Mouse (Mus musculus) layer of hippocampus, postnatal 25 days (tissue): Measurements from ENCODE around the gene Ctnna3. TPM values are rescaled to one million over a fixed set of nuclear protein-coding genes. Genes with fewer than 3 reads are reported as not detected.

Source experiments
- DNase-seq, 2 experiments: peaks; one replicate each; pipeline ENCODE4 v3.0.0; 2022; ENCODE audit warnings: mixed read lengths in 2 of 2, low spot score in 1 of 2; ENCODE audit errors: extremely low spot score in 1 of 2
- total RNA-seq, 2 experiments: library from RNA; stranded (reverse); gene quantifications; 2 replicates each; pipeline ENCODE4 v1.2.3; 2021

Gene Ctnna3
- total RNA-seq, 2 experiments from 2014 or later: 1.5 to 1.7 TPM

DNA sequence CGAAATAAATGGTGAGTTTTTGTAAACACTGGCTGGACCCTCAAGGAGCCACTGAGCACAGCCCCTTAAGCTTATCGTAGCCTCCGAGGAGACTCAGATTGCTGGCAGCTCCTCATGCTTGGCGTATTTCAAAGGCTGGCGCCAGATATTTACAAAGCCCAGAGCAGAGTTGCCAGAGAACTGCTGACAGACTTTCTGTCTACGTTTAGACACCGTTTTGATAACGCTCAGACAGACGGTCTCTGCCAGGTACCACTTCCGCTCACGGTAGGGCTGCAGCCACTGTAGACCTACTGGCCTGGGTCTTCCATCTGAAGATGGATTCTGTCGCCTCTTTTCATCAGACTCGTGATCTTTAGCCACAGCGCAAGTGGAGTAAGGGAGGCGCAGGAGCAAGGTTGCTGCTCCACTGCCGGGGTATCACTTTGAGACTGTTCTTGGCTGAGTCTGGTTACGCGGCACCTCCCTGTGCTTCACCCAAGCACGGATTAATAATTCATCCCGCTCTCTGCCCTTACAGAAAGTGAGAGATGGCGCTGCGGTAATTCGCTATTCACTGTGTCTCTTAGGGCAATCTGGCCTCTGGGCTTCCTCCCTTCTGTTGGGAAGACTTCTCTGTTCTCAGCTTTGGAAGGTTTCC lies 456.7 kb downstream of the Ctnna3 start:
- DNase-seq: peak in 1 of 2 experiments; percentile 3

DNA sequence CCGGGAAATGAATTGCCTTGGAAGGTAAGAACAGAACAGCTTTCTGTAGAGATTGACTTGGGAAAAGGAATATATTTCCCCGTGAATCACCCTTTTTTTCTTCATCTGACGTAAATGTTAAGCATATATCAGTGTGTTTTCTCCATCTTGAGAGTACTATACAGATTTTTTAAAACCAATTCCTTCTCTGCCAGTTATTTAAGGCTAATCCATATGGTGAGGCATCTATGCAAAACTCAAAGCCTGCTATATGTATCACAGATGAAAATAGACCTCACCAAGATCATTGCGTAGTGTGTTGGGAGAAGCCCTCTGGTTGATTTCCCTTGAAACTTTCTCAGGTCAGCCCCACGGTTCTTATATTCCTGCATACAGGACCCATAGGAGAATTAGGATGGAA lies 464.7 kb downstream of the Ctnna3 start:
- DNase-seq: no peak

DNA sequence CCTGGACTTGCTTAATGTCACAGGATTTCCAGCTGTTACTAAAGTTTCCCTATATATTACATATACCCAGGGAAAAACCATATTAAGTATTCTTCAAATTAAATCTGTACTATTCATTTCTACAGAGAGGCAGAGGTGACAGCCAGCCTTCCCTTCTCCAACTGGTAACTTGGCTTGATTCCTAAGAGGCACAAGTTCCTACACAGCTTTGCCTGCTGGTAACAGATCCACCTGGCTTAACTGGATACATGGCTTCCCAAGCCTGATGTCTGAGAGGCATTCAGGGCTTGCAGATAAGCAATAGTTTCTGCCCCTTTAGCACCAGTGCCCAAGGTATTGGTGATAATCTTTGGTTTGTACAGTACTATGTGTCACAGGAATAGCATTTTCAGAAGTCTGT lies 470.0 kb downstream of the Ctnna3 start:
- DNase-seq: no peak

DNA sequence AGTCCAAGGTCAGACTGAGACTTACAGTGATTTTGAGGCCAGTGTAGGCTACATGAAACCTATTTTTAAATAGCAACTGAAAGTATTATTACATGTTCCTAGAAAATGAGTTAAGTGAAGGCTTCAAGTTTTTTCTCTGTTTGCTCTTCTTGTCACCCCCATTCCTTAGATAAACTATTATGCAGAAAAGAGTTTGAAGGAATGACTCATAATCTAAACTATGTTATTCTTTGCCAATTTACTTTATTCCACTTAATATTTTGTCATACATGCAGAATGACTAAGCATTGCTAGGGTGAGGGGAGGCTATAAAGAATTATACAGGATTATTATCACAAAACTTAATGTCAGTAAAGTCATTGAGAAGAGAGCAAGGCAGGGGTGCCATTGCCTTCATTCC lies 479.0 kb downstream of the Ctnna3 start:
- DNase-seq: no peak

DNA sequence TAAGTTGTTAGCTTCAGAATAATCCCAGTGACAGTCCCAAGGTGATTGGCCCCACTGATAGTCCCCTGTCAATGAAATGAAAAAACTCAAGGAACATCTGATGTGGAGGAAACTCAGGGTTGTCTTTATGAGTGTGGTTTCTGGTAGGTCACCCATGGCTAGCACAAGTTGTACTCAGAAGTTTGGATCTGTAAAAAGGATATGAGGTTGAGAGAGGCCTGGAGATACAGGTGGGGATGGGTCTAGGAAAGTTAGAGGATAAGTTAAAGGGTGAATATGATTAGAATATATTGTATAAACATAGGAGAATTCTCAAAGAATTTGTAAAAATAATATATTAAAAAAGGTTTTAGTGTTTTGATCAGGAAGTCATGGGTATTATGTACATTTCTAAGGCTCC lies 497.4 kb downstream of the Ctnna3 start, which contains the start of gene Gm10118:
Gene Gm10118 (minus strand): TSS at position 101 of the 400 bp plus-strand sequence.
- no peak for DNase-seq

DNA sequence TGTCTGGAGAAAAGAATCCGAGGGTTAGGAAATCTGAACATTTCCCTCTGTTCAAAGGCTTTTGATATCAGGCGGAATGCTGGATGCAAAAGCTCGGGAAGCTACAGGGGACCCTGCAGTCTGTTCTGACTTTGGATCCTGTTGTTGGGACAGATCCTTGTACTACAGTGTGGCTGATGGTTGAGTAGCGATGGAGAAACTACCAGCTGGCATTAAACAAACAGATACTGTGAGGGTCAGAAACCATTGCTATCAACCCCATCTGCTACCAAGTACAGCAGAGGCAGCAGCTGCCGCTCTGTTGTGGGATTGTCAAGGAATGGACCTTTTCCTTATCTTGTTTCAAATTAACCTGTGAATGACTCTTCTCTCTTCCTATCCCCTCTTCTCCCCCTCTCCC lies 504.0 kb downstream of the Ctnna3 start:
- DNase-seq: no peak

DNA sequence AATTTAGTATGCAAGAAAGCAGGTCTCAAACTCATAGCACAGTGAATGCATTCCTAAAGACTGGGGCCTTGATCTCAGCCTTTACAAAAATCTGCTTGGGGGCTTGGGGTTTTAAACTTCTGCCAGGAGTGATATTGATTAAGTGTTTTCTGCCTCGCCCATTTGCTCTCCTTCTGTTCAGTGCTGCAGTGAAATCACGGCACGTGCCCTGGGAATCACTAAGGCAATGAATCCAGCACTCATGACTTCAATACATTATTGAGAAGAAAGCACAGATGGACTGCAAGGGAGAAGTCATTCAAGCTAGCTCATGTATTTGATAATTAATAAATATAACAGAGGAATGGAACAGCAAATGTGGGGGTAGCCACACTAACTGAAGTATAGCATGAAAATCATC lies 515.6 kb downstream of the Ctnna3 start:
- DNase-seq: no peak

DNA sequence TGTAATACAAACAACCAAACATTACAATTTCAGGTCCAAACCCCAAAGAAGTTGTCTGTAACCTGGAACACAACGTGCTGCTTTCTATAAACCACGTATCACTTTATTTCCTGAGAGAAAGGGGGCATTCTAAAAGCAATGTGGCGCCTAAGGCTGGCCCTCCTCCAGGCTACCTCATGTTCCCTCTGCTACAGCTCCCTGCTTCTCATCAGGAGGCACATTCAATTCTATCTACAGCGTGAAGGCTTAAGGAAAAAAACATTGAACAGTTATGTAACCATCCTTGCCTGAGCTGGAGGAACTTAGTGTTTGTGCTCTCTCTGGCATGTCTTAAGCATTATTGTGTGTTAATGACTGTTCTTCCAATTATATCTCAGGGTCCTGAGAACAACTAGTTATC lies 517.4 kb downstream of the Ctnna3 start:
- DNase-seq: no peak

DNA sequence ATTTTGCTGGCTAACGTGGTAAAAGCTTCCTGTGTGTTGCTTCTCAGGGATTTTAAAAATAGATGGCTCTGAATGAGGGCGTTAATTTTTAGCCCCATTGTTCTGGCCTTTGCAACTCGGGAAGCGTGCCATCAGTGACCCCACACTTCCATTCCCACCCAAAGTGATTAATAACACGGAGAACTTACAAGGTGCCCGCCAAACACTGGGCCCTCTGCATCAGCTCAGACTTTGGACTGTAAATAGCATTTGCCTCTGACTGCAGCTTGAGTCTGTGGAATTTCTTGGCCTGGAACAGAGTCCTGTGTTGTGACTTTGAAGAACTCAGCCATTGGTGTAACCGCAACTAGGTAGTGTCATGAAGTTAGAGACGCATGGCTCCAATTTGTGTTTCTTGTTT lies 521.0 kb downstream of the Ctnna3 start:
- no peak for DNase-seq

DNA sequence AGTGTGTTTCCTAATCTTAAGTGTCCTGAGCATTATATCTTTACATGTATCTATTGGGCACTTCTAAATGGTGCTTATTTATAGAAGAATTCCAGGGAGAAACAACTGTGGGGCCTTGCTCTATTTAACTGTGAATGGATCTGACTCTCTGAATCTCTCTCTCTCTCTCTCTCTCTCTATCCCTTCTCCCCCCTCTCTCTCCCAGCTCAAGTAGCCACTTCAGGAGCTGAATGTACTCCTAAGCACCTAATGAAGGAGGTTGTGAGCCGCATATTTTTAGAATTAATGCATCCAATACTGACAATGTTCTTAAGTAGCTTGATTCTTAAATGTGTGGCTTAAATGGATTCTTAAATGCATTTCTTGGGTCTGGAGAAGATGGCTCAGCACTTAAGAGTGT lies 521.6 kb downstream of the Ctnna3 start:
- DNase-seq: no peak

DNA sequence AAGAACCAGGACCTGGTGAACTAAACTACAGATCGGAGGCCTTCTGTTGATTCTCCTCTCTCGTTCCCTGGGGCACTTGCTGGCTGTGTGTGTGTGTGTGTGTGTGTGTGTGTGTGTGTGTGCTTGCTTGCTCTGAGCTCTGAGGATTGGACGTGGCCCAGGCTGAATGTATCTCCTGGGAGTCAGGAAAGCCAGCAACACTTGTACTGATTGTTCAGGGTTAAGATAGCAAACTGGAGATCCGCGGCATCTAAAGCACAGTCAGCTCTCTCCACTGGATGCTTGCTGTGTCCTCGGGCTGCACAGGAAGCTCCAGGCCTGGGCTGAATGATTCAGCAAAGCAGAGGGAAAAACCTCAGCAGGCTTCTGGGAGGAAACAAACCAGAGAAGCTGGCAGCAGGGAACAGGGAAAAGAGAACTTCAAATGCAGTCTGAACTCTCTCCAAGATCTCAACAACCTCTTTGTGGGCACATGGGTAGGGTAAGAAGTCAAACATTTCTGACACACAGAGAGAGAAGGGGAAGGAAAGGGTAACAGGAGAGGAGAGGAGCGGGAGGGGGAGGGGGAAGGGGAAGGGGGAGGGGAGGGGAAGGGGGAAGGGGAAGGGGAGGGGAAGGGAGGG lies 524.5 kb downstream of the Ctnna3 start:
- DNase-seq: peak in 1 of 2 experiments; percentile 14

DNA sequence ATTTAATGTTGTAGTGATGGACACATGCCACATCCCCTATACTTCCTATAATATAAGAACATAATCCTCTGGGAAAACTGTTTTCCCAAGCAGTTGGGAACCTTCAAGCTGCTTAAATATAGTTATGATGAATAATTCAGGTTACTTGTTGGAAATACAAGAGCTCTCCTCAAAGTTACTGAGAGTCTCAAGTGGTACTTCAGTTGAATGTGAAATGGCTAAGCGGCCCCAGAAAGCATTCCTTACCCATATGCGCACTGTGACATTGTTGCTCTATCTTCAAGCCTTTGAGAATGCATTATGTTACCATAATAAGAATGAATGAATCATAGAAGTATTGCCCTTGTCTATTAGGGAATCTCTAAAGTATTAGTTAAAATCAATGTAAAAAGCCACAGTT lies 542.4 kb downstream of the Ctnna3 start:
- DNase-seq: no peak

DNA sequence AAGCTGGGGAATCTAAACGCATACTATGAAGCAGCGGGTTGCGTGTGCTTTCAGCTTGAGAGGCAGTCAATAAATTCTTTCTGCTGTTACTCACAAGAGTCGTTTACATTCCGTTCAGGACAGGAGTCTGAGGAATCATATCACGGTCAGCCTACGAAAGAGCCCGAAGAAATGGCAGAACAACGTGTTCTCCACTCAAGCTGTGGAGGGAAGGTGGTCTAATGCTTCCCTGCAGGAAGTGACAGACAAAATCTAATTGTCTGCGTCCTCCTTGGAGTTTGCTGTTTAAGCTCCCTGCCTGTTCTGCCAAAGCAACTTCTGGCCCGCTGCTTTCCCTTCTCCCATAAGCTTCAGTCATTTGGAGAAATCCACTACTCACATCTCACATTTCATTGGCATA lies 548.2 kb downstream of the Ctnna3 start:
- DNase-seq: no peak

DNA sequence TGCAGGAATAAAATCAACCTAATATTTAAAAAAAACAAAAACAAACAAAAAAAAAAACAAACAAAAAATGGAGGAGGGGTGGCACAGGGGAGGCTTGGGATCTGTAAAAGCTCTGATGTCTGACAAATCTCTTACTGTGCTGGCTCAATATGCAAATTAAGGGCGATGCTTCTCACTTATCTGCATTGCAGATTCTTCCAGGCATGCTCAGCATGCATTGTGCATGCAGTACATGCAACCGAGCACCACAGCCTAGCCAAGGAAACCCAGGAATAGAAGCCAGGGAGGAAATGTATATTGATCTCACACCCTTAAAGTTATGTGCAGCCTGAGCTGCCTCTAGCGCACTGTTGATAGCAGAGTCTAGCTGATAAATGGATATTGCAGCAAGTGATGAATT lies 548.6 kb downstream of the Ctnna3 start:
- no peak for DNase-seq

DNA sequence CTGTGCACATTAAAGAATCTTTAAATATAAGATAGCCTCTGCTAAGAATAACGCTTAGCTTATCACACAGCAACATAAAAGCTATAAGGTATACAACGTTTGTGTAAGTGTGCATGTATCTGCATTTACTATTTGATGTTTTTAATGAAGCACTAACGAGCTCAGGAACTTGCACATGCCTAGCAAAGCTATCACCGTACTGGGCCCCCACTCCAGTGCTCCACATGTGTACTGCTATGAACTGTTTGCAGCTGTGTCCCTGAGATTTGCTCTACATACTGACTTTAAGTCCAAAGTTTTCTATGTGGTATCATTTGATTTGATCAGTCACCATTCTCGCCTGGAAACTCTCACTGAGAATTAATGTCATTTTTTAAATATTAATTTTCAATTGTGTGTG lies 549.1 kb downstream of the Ctnna3 start:
- no peak for DNase-seq

DNA sequence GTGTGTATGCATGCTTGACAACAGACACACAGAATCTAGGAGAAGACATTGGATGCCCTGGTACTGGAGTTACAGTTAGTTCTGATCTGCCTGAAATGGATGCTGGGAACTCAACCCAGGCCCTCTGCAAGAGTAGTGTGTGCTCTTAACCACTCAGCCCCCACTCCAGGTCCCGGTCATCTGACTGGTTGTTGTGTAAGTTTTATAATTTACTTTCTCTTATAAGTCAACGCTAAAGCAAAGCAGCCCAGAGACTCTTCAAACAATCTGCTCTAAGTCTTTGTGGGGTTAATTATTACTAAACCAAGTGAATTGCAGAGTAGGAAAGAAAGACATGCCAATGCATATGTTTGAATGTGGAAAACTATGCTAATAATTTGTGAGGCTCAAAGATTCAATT lies 549.5 kb downstream of the Ctnna3 start:
- no peak for DNase-seq

DNA sequence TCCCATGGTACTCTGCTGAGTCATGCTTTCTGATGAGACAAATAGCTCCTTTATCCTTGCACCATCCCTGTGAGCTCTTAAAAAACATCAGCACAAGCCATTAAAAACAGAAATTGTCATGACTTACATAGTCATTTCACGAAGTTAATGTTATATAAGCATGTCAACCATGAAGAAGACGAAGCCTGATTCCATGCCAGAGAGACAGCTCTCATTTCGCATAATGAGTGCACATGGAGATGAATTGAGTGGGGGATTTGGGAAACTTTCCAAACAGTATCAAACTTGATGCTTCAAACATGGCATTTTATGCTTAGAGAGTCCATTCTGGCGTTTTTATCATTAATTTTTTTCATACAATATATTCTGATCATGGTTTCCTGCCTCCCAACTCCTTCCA lies 555.7 kb downstream of the Ctnna3 start:
- DNase-seq: no peak

DNA sequence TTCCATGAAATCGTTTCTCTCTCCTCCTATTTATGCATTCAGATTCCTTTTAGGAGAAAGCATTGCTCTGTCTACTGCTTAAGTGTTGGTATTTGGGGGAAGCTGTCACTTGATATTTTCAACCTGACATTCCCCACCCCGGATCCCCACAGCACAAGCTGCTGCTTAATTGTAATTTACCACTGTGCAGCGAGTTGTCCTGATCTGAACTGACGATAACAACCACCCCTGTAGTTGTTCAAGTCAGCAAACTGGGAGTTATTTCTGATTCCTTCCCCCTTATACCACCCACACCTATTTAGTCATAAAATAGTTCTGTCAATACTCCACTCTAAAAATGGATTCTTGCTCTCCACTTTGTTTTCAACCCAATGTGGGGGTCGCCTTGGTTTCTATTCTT lies 564.4 kb downstream of the Ctnna3 start:
- DNase-seq: no peak

DNA sequence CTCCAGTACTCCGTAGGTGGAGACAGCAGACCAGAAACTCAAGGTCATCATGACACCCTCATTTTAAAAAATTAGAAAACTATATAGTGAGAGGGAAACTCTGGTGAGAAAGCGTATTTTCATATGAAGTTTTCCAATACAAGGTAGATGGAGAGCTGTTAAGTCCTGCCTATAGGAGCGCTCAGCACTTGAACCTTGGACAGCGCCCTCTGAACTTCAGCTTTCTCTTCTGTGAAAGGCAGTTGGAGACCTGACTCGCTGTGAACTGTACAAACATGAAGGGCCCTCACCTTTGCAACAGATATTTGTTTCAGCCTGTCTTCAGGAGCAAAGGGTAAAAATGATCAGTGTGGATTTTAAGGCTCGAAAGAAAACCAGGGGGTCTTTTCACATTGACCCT lies 571.6 kb downstream of the Ctnna3 start:
- no peak for DNase-seq

DNA sequence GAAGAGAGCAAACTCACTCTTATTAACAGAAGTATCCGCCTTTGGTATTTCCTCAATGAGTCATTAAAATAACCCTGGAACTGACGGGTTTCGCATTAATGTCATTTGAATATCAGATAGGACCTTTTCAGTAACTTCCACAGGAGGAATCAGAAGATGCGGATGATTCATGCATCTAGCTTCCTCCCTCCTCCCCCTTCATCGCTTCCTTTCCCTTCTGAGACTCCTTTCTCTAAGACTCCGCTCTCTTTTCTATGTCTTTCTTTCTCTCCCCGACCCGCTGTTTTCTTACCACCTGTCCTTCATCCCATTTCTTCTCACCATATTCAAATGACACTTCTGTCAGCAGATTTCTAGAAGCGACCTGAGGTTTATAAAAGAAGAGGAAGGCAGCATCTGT lies 572.1 kb downstream of the Ctnna3 start:
- DNase-seq: no peak

DNA sequence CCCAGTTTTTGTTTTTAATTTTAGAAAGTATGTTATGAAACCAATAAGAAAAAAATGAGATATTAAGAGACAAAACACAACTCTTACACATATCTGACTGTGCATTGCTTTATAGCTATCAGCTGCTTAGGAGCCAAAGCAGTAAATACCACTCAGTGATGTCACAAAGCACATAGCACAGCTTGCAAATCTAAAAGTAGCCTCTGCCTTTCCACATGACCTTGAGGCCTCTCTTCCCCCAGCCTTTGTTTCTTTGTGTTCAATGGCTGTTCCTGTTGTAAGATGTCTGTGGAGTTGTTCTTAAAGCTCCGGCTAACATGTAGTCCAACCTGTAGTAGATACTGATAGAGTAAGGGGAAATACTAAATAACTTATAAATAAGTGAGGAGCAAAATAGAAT lies 590.4 kb downstream of the Ctnna3 start:
- no peak for DNase-seq

DNA sequence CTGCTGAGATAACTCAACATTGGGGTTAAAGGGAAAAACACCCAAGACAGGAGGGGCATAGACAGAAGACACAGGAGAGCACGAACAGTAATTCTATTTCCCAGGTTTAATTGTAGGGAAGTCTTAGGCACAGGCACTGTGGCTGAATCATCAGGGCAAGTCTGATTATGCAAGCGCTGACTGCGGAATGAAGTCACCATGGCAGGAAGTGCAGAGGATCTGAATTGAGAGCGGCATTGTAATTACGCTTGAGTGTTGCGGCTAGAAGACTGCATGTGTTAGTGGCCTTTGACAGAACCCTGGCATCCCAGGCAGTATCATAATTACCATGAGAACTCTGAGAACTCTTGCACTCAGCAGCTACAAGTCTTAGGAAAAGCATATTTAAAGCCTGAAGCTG lies 593.4 kb downstream of the Ctnna3 start:
- DNase-seq: no peak

DNA sequence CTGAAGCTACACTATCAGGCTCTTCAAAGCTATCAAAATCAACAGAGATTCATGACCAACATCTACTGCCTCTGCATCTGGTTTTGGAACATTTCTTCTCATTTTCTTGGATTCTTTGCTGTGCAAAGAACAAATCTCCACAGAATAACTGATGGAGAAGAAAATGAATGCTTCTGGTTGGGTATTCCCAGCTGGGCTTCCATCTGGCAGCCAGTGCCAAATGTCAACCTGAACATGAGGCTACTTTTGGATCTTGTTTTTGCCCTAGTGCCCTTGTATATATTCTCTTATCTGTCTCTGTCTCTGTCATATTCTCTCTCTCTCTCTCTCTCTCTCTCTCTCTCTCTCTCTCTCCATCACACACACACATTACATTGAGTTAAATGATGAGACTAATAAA lies 601.0 kb downstream of the Ctnna3 start:
- DNase-seq: no peak
